Comparison of ENCODE assay signal across 8 mouse cellular contexts in the genomic region with DNA sequence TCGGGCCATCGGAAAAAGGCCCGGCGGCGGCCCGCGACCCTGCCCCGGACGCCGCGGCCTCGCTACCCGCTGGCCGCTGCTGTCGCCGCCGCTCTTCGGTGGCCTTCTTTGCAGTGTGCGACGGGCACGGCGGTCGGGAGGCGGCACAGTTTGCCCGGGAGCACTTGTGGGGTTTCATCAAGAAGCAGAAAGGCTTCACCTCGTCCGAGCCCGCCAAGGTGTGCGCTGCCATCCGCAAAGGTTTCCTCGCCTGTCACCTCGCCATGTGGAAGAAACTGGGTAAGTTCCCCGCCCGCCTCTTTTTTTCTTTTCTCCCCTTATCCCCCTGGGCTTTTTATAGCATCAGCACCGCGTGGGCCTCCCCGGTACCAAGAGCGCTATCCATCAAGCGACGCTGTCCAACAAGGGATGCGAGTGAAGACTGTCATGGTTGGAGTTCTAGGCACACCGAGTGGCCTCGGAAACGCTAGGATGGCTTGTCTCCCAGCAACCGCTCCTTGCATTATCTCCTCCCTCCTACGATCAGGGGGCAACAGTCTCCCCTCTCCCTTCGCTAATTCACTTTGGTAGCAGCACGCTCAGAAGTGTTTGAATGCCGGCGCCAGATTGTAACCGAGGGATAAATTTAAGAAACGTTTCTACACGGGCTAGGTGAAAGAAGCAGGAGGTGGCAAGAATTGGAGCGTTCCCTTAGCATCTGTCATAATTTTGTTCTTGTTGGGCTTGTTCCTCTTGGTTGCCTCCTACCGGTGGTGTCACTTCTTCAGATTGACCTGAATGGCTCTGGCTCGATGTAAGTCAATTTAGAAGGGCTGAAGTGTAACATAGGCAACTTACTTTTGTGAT. TPM values are rescaled to one million over a fixed set of nuclear protein-coding genes. Genes with fewer than 3 reads are reported as not detected.
A peak's percentile ranks its signal among the peaks of the same experiment; 100 is the strongest.
DNase-seq lines count a peak whose midpoint lies in the region; ATAC-seq and TF ChIP-seq lines count a peak whose summit lies in the region.

No protein-coding gene starts in this region.

- ATAC-seq in hindbrain, postnatal 0 days = no peak

- H3K27me3 ChIP-seq in hindbrain, postnatal 0 days (ENCODE audit: insufficient read depth, low read length) = no peaks in the 10 kb centered on the region

- H3K4me3 ChIP-seq in gastrocnemius, adult 2 months = peak overlapping the region; percentile 92
- H3K4me3 ChIP-seq in hindbrain, postnatal 0 days (ENCODE audit: low read length) = peak overlapping the region; percentile 98

- peak; percentile 32 to 36 for DNase-seq in left cerebral cortex, adult 18-20 months (ENCODE audit: low spot score in 2 of 2)
- DNase-seq in left cerebral cortex, adult 11 months (ENCODE audit: low spot score) = no peak
- DNase-seq in cerebellum, postnatal 36 days = peak; percentile 52 to 68
- DNase-seq in gastrocnemius, adult 2 months = peak; percentile 43
- DNase-seq in hindbrain, postnatal 0 days (ENCODE audit: low spot score) = peak; percentile 66
- peak; percentile 38 to 45 for DNase-seq in left cerebral cortex, postnatal 36 days (ENCODE audit: low spot score in 2 of 2)
- DNase-seq in mesoderm, embryonic 11.5 days (ENCODE audit: low read depth, low spot score) = peak; percentile 54
- DNase-seq in spleen, adult 12 weeks (ENCODE audit: low spot score) = peak; percentile 51

- peak overlapping the region; percentile 66 for H3K4me2 ChIP-seq in hindbrain, postnatal 0 days (ENCODE audit: low read depth, low read length)

- H3K27ac ChIP-seq in gastrocnemius, adult 2 months = peak overlapping the region; percentile 99
- peak overlapping the region; percentile 92 for H3K27ac ChIP-seq in hindbrain, postnatal 0 days

- intact Hi-C loops in gastrocnemius, adult 2 months (cut with DNase I) = loop anchor here (1.0 to 2.0 kb wide), 2 partner anchors 41 to 77 kb away; a partner anchor contains a TSS
- intact Hi-C loops in left cerebral cortex, postnatal 36 days (cut with DNase I) = loop anchor here (2.0 to 5.0 kb wide), 3 partner anchors 40 to 173 kb away; a partner anchor contains a TSS

- H3K9ac ChIP-seq in hindbrain, postnatal 0 days (replicated peaks; ENCODE audit: low read length) = peak overlapping the region; percentile 93

- H3K9me3 ChIP-seq in hindbrain, postnatal 0 days (ENCODE audit: low read length) = no peaks in the 10 kb centered on the region

- no peaks in the 10 kb centered on the region for H3K36me3 ChIP-seq in hindbrain, postnatal 0 days (ENCODE audit: insufficient read depth, low read length)

- under 1% methylated on average over 55 of the region's 56 CpGs for WGBS in hindbrain, postnatal 0 days

- TF ChIP-seq CTCF in gastrocnemius, adult 2 months (IDR thresholded peaks at IDR 0.05) = peak; percentile 58
- TF ChIP-seq CTCF in hindbrain, postnatal 0 days (IDR thresholded peaks at IDR 0.05; ENCODE audit: low read depth) = peak; percentile 64

- 0 out of 2 replicates have a peak, but pooled peaks cover 7% of the 10 kb centered on the region for H3K4me1 ChIP-seq in hindbrain, postnatal 0 days (ENCODE audit: insufficient read depth, low read length)

RNA-seq across cellular contexts. Expression of a gene that starts 0.8 kb away (rescaled TPM):
- 10 to 100 TPM; 17.3 to 18.2 TPM for total RNA-seq in left cerebral cortex, adult 18-20 months (2021)
- total RNA-seq in gastrocnemius, adult 2 months (2021) = 1 to 10 TPM; 5.6 to 6.5 TPM
- total RNA-seq in hindbrain, postnatal 0 days (2014; rRNA removed) = 11.4 and 12.8 TPM in 2 replicates
- polyA plus RNA-seq in hindbrain, postnatal 0 days (2015; fragmentation: Nextera tagmentation; extraction: Ambion mirVana) = 14.4 and 14.5 TPM in 2 replicates
- 10 to 100 TPM; 17.5 to 19.9 TPM for total RNA-seq in left cerebral cortex, postnatal 36 days (2021)

RNA-seq across cellular contexts. Expression of a gene that starts 41.1 kb away (rescaled TPM):
- total RNA-seq in left cerebral cortex, adult 18-20 months (2021) = 10 to 100 TPM; 73.4 to 75.9 TPM
- 10 to 100 TPM; 39.6 to 46.6 TPM for total RNA-seq in gastrocnemius, adult 2 months (2021)
- 32.3 and 42.9 TPM in 2 replicates for total RNA-seq in hindbrain, postnatal 0 days (2014; rRNA removed)
- polyA plus RNA-seq in hindbrain, postnatal 0 days (2015; fragmentation: Nextera tagmentation; extraction: Ambion mirVana) = 28.5 and 31.6 TPM in 2 replicates
- 10 to 100 TPM; 69.6 to 74.1 TPM for total RNA-seq in left cerebral cortex, postnatal 36 days (2021)
